Mouse (Mus musculus): ENCODE results near the gene Ddit4.

- TF ChIP-seq MAFK (IDR thresholded peaks at IDR 0.05; ENCODE audit: insufficient read depth, low read depth, low read length) = no peak
- TF ChIP-seq HCFC1 (IDR thresholded peaks at IDR 0.05; ENCODE audit: borderline replicate concordance, insufficient read depth, low read length) = no peak
- no peak for TF ChIP-seq ZC3H11A (IDR thresholded peaks at IDR 0.05; ENCODE audit: borderline replicate concordance, low read depth, low read length)
- no peak for TF ChIP-seq ZNF384 (IDR thresholded peaks at IDR 0.05; ENCODE audit: low read depth, low read length)
Observed at GRCm38 (mm10) chr10:59915196-59915962, 36.3 kb downstream of the Ddit4 start.
